In the genomic region with DNA sequence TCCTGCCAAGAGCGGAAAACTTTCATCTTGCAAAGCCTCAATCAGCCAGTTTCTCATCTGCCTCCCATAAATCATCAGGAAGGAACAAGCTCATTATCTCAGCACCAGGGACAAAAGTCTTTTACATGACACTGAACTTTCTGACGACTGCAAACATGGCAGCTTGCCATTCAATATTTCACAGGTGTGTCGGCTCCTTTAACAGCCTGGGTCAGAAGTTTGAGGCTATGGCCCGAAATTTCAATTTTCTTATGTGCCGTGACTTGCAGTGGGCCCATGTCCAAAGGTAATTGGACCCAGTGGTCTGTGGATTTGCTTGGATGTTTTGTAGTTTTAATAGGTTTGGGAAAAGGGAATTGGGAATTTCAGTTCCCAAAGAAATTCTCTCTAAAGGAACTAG, we compare ENCODE assay signal across 28 mouse cellular contexts.
DNase-seq lines count a peak whose midpoint lies in the region; ATAC-seq and TF ChIP-seq lines count a peak whose summit lies in the region.
"Had no signal": no experiment of that assay in that cellular context is flagged by ENCODE, and none has a peak within 500 bp of the region (broad histone marks: within the 10 kb centered on the region; RNA-seq: fewer than 3 reads in every experiment).

No protein-coding gene starts in this region.

- H3K4me2 ChIP-seq in embryonic facial prominence, embryonic 14.5 days (ENCODE audit: low read depth, low read length), result no peak overlapping the region
- H3K4me2 ChIP-seq in midbrain, postnatal 0 days (ENCODE audit: low read depth, low read length, poor library complexity, severe bottlenecking), result no peak overlapping the region
- H3K4me2 ChIP-seq in midbrain, embryonic 15.5 days, result no peak overlapping the region
- H3K4me2 ChIP-seq: embryonic facial prominence, embryonic 12.5 days; embryonic facial prominence, embryonic 15.5 days; forebrain, embryonic 12.5 days had no signal

- DNase-seq in embryonic facial prominence, embryonic 14.5 days (ENCODE audit: low spot score), result peak; percentile 41
- DNase-seq in embryonic facial prominence, embryonic 10.5 days (ENCODE audit: low spot score), result no peak
- peak; percentile 13 for DNase-seq in midbrain, postnatal 0 days (ENCODE audit: low spot score)
- DNase-seq in lung, postnatal 10 days, result no peak
- DNase-seq: adrenal gland, adult 8-10 months; adrenal gland, postnatal 14 days; adrenal gland, postnatal 36 days; B cell, adult 2 months; cerebellum, adult 11 months; cerebellum, adult 18-20 months; cerebellum, adult 8-10 months; cerebellum, adult 9-11 months; cerebellum, postnatal 14 days; cerebellum, postnatal 36 days; embryo, embryonic 11 days had no signal

- no peaks in the 10 kb centered on the region; the same call in 1 of the 2 replicates for H3K4me1 ChIP-seq in embryonic facial prominence, embryonic 14.5 days (ENCODE audit: control insufficient read depth, insufficient read depth, low read length)
- no peaks in the 10 kb centered on the region for H3K4me1 ChIP-seq in embryonic facial prominence, embryonic 10.5 days
- no peaks in the 10 kb centered on the region for H3K4me1 ChIP-seq in midbrain, postnatal 0 days (ENCODE audit: insufficient read depth, low read length)
- H3K4me1 ChIP-seq in midbrain, embryonic 15.5 days, result no peaks in the 10 kb centered on the region
- H3K4me1 ChIP-seq: embryonic facial prominence, embryonic 12.5 days; embryonic facial prominence, embryonic 15.5 days; forebrain, embryonic 10.5 days; forebrain, embryonic 12.5 days had no signal

- no peak overlapping the region for H3K4me3 ChIP-seq in embryonic facial prominence, embryonic 14.5 days (ENCODE audit: low read depth, low read length)
- H3K4me3 ChIP-seq in embryonic facial prominence, embryonic 10.5 days, result no peak overlapping the region
- no peak overlapping the region for H3K4me3 ChIP-seq in midbrain, postnatal 0 days (ENCODE audit: low read depth, low read length)
- H3K4me3 ChIP-seq in midbrain, embryonic 15.5 days, result no peak overlapping the region
- H3K4me3 ChIP-seq: embryonic facial prominence, embryonic 12.5 days; embryonic facial prominence, embryonic 15.5 days; erythroblast, embryonic 14.5 days; forebrain, embryonic 10.5 days; forebrain, embryonic 12.5 days had no signal

- H3K27me3 ChIP-seq in embryonic facial prominence, embryonic 14.5 days (replicated peaks; ENCODE audit: control insufficient read depth, insufficient read depth, low read length), result no peaks in the 10 kb centered on the region
- no peaks in the 10 kb centered on the region for H3K27me3 ChIP-seq in embryonic facial prominence, embryonic 10.5 days (replicated peaks; ENCODE audit: low read depth, poor library complexity, severe bottlenecking)
- H3K27me3 ChIP-seq in midbrain, postnatal 0 days (ENCODE audit: insufficient read depth, low read length), result no peaks in the 10 kb centered on the region
- H3K27me3 ChIP-seq in midbrain, embryonic 15.5 days (replicated peaks), result no peaks in the 10 kb centered on the region
- H3K27me3 ChIP-seq: CH12.LX; embryonic facial prominence, embryonic 12.5 days; embryonic facial prominence, embryonic 15.5 days; forebrain, embryonic 12.5 days had no signal

- no peaks in the 10 kb centered on the region for H3K36me3 ChIP-seq in embryonic facial prominence, embryonic 14.5 days (ENCODE audit: control insufficient read depth, insufficient read depth, low read length)
- H3K36me3 ChIP-seq in embryonic facial prominence, embryonic 10.5 days (replicated peaks), result no peaks in the 10 kb centered on the region
- H3K36me3 ChIP-seq in midbrain, postnatal 0 days (ENCODE audit: insufficient read depth, low read length), result no peaks in the 10 kb centered on the region
- no peaks in the 10 kb centered on the region for H3K36me3 ChIP-seq in midbrain, embryonic 15.5 days (replicated peaks)
- H3K36me3 ChIP-seq: embryonic facial prominence, embryonic 12.5 days; embryonic facial prominence, embryonic 15.5 days; forebrain, embryonic 10.5 days; forebrain, embryonic 12.5 days; G1E had no signal

- H3K27ac ChIP-seq in embryonic facial prominence, embryonic 14.5 days (replicated peaks; ENCODE audit: low read depth, low read length), result no peak overlapping the region
- H3K27ac ChIP-seq in embryonic facial prominence, embryonic 10.5 days (replicated peaks), result no peak overlapping the region
- no peak overlapping the region for H3K27ac ChIP-seq in midbrain, postnatal 0 days (ENCODE audit: low read depth, low read length)
- H3K27ac ChIP-seq in midbrain, embryonic 15.5 days, result no peak overlapping the region
- H3K27ac ChIP-seq: embryonic facial prominence, embryonic 12.5 days; embryonic facial prominence, embryonic 15.5 days; forebrain, embryonic 10.5 days; forebrain, embryonic 12.5 days had no signal

- no peak overlapping the region for H3K9ac ChIP-seq in embryonic facial prominence, embryonic 14.5 days (ENCODE audit: low read depth, low read length)
- no peak overlapping the region for H3K9ac ChIP-seq in midbrain, postnatal 0 days (replicated peaks; ENCODE audit: low read length, poor library complexity, severe bottlenecking)
- H3K9ac ChIP-seq in midbrain, embryonic 15.5 days, result no peak overlapping the region
- H3K9ac ChIP-seq: embryonic facial prominence, embryonic 12.5 days; embryonic facial prominence, embryonic 15.5 days; forebrain, embryonic 12.5 days had no signal

- H3K9me3 ChIP-seq in embryonic facial prominence, embryonic 14.5 days (ENCODE audit: control insufficient read depth, low read length), result no peaks in the 10 kb centered on the region
- H3K9me3 ChIP-seq in embryonic facial prominence, embryonic 10.5 days, result no peaks in the 10 kb centered on the region
- no peaks in the 10 kb centered on the region for H3K9me3 ChIP-seq in midbrain, postnatal 0 days (ENCODE audit: low read length)
- H3K9me3 ChIP-seq in midbrain, embryonic 15.5 days, result no peaks in the 10 kb centered on the region
- H3K9me3 ChIP-seq: embryonic facial prominence, embryonic 12.5 days; embryonic facial prominence, embryonic 15.5 days; forebrain, embryonic 10.5 days; forebrain, embryonic 12.5 days; G1E had no signal

- no peak for ATAC-seq in embryonic facial prominence, embryonic 14.5 days (ENCODE audit: low read depth)
- ATAC-seq in midbrain, postnatal 0 days (ENCODE audit: low FRiP score), result no peak
- ATAC-seq in midbrain, embryonic 15.5 days (replicated peaks), result no peak
- ATAC-seq: activated CD4-positive, CD25-positive, alpha-beta regulatory T cell, adult 4 months; CD4-positive, CD25-positive, alpha-beta regulatory T cell, adult 4 months; forebrain, embryonic 14.5 days; forebrain, embryonic 16.5 days; Patski had no signal

- 52% methylated on average over 5 of the region's 5 CpGs for WGBS in embryonic facial prominence, embryonic 14.5 days
- 76% methylated on average over 5 of the region's 5 CpGs for WGBS in embryonic facial prominence, embryonic 10.5 days
- 74% methylated on average over 5 of the region's 5 CpGs for WGBS in midbrain, postnatal 0 days
- WGBS in midbrain, embryonic 15.5 days, result 78% methylated on average over 5 of the region's 5 CpGs

- TF ChIP-seq CTCF in midbrain, postnatal 0 days (IDR thresholded peaks at IDR 0.05), result no peak

Comparison
In these comparisons a context has a peak if more than half of its experiments do, and no peak if none do; other contexts are left out.
1. DNase-seq: peak in embryonic facial prominence, embryonic 14.5 days (single experiment) and midbrain, postnatal 0 days (single experiment); none in embryonic facial prominence, embryonic 10.5 days (single experiment) and lung, postnatal 10 days (single experiment).